Mouse (Mus musculus): ENCODE measurements at regions not wholly inside any gene's neighbourhood (a gene's known extent, or its start where the extent isn't known, plus 50 kb on each side); places are given as distances from the start of the nearest gene placed in this dataset.

DNA sequence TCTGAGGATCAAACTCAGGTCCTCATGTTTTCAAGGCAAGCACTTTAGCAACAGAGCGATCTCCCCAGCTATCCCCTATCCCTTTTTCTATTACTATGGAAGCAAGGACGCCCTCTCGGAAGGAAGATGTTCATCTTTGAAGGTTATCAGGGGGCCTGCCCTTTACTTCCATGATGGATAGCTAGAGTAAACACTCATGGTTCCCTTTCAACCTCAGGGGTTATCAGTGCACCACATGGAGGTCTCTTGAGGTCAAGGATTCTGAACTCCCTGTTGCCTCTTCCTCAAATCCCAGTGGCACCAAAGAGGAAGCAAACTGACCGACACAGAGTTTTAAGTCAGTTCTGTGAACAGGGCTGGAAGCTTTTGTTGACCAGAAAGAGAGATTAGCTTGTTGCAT is 59.6 kb upstream of the Cd28 start:
- no peak for DNase-seq (ENCODE audit: low spot score)
- H3K27me3 ChIP-seq (ENCODE audit: insufficient read depth, low read length): no peaks in the 10 kb centered on the region
- 85% methylated on average over 4 of the region's 4 CpGs for WGBS
- H3K4me3 ChIP-seq (ENCODE audit: low read length): no peak overlapping the region
- no peak overlapping the region for H3K9ac ChIP-seq (replicated peaks; ENCODE audit: low read length)
- H3K36me3 ChIP-seq (ENCODE audit: insufficient read depth, low read length): no peaks in the 10 kb centered on the region
- no peaks in the 10 kb centered on the region for H3K9me3 ChIP-seq (ENCODE audit: low read length)
- no peak for TF ChIP-seq CTCF (IDR thresholded peaks at IDR 0.05; ENCODE audit: low read depth)
- H3K4me1 ChIP-seq (ENCODE audit: insufficient read depth, low read length): no peaks in the 10 kb centered on the region
- H3K4me2 ChIP-seq (ENCODE audit: low read depth, low read length): no peak overlapping the region
- no peak overlapping the region for H3K27ac ChIP-seq
- ATAC-seq: no peak

DNA sequence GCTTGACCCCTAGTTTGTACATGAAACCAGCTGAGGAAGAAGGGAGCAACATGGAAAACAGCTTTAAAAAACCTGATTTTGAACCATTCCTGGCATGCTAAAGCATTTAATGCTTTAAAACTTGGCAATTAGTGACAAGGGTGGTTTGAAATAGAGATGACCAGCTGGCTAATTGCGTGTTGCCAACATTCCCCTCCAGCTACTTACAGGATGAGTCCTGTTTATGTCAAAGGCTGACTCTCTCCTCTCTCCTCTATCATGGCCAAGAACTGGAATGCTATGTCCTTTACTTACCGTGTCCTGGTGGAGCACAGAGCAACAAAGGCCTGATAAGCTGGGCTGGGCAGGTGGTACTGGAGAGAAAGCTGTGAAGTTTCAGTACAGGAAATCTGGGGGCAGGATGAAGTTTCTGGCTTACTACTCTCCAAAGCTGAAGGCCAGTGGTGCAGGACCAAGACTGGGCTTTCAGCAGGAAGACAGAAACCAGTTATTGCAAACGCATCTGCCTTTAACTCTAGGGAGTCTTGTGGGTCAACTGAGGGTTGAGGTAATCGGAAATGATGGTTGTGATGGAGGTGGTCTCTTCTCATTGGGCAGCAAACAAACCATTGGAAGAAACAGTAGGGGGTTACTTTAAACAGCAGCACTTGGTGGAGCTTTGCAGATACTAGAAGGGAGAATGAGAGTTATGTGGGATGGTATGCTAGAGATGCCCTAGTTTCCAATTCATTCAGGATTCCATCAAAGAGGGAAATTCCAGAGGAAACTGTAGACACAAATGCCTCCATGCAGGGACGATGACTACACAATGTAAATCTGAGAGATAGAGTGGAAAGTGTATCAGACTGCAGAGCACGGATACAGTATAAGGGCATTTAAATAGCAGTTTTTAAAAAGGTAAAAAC is 60.7 kb upstream of the Cd28 start:
- no peaks in the 10 kb centered on the region for H3K9me3 ChIP-seq (ENCODE audit: low read length)
- no peak overlapping the region for H3K9ac ChIP-seq (replicated peaks; ENCODE audit: low read length)
- H3K4me1 ChIP-seq (ENCODE audit: insufficient read depth, low read length): no peaks in the 10 kb centered on the region
- H3K36me3 ChIP-seq (ENCODE audit: insufficient read depth, low read length): no peaks in the 10 kb centered on the region
- no peak overlapping the region for H3K4me2 ChIP-seq (ENCODE audit: low read depth, low read length)
- WGBS: 81% methylated on average over 6 of the region's 6 CpGs
- no peak overlapping the region for H3K4me3 ChIP-seq (ENCODE audit: low read length)
- no peak overlapping the region for H3K27ac ChIP-seq
- no peaks in the 10 kb centered on the region for H3K27me3 ChIP-seq (ENCODE audit: insufficient read depth, low read length)
- DNase-seq (ENCODE audit: low spot score): no peak
- no peak for TF ChIP-seq CTCF (IDR thresholded peaks at IDR 0.05; ENCODE audit: low read depth)
- ATAC-seq: no peak

DNA sequence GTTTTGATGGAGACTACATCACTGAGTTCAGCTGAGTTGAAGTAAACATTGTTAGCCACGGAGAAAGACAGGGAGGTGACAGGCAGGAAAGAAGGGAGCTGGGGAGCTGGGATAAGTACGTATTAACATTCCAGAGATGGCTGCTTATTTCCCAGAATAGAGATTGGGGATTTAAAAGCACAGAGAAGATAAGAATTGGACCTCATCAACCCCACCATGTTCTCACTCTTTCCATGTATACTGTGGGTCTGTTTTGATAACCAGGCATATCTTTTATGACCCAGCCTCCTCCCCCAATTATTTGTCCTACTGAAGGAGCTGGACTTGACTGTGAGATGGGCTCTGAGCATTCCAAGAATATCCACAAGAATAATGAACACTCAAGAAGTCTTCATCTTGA is 61.4 kb upstream of the Cd28 start:
- Histone ChIP-seq H3K4me1 (ENCODE audit: insufficient read depth, low read length) (no peaks in the 10 kb centered on the region), H3K36me3 (ENCODE audit: insufficient read depth, low read length) (no peaks in the 10 kb centered on the region), H3K27ac (no peak overlapping the region), H3K9me3 (ENCODE audit: low read length) (no peaks in the 10 kb centered on the region), H3K4me3 (ENCODE audit: low read length) (no peak overlapping the region), H3K27me3 (ENCODE audit: insufficient read depth, low read length) (no peaks in the 10 kb centered on the region), H3K9ac (replicated peaks; ENCODE audit: low read length) (no peak overlapping the region), H3K4me2 (ENCODE audit: low read depth, low read length) (no peak overlapping the region)
- TF ChIP-seq CTCF (IDR thresholded peaks at IDR 0.05; ENCODE audit: low read depth): no peak
- no peak for ATAC-seq
- 73% methylated on average over 2 of the region's 2 CpGs for WGBS
- DNase-seq (ENCODE audit: low spot score): no peak

DNA sequence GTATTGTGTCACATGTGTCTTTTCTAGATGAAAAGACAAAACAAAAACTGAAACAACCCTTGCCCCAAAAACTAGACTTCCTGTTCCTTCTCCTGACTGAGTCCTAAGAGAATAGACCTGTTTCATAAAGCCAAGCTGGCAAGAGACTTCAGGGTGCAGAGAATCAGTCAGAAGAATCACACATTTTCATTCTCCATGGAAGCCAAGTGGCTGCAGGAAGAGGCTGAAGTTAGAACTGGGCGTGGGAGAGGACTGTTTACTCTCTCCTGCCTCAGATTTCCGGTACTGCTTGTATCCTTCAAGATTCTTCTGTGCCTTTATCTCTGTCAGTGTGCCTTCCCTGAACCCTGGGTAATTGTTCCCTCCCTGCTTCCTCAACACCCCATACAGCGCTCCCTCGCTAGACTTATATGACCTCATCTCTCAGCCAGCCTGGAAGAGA is 64.0 kb upstream of the Cd28 start:
- no peak for TF ChIP-seq CTCF (IDR thresholded peaks at IDR 0.05; ENCODE audit: low read depth)
- Histone ChIP-seq H3K4me1 (ENCODE audit: insufficient read depth, low read length) (0 out of 2 replicates have a peak, but pooled peaks cover 6% of the 10 kb centered on the region), H3K4me2 (ENCODE audit: low read depth, low read length) (no peak overlapping the region), H3K27me3 (ENCODE audit: insufficient read depth, low read length) (no peaks in the 10 kb centered on the region), H3K9ac (replicated peaks; ENCODE audit: low read length) (no peak overlapping the region), H3K4me3 (ENCODE audit: low read length) (no peak overlapping the region), H3K27ac (no peak overlapping the region), H3K9me3 (ENCODE audit: low read length) (no peaks in the 10 kb centered on the region), H3K36me3 (ENCODE audit: insufficient read depth, low read length) (no peaks in the 10 kb centered on the region)
- WGBS: 77% methylated on average over 4 of the region's 4 CpGs
- no peak for DNase-seq (ENCODE audit: low spot score)
- ATAC-seq: no peak

DNA sequence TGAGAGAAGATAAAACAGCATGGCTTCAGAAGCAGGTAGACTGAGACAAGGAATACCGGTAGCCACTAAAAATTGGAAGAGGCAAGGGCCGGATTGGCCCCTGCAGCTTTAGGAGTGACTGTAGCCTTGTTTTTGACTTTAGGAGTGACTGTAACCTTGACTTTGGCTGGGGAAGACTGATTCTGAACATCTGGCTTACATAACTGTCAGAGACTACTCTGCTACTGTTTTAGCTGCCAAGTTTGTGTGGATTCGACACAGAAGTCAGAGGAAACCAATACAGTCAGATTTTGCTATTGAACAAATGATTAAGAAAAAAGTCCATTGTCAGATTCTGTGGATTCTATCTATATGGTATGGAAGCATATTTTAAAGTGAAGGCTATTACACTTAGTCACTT is 66.4 kb upstream of the Cd28 start:
- no peak for ATAC-seq
- 0 out of 2 replicates have a peak, but pooled peaks cover 6% of the 10 kb centered on the region for H3K4me1 ChIP-seq (ENCODE audit: insufficient read depth, low read length)
- DNase-seq (ENCODE audit: low spot score): no peak
- no peaks in the 10 kb centered on the region for H3K27me3 ChIP-seq (ENCODE audit: insufficient read depth, low read length)
- TF ChIP-seq CTCF (IDR thresholded peaks at IDR 0.05; ENCODE audit: low read depth): no peak
- no peak overlapping the region for H3K4me2 ChIP-seq (ENCODE audit: low read depth, low read length)
- 83% methylated on average over 3 of the region's 3 CpGs for WGBS
- H3K9me3 ChIP-seq (ENCODE audit: low read length): no peaks in the 10 kb centered on the region
- H3K4me3 ChIP-seq (ENCODE audit: low read length): no peak overlapping the region
- no peak overlapping the region for H3K9ac ChIP-seq (replicated peaks; ENCODE audit: low read length)
- H3K27ac ChIP-seq: no peak overlapping the region
- no peaks in the 10 kb centered on the region for H3K36me3 ChIP-seq (ENCODE audit: insufficient read depth, low read length)

DNA sequence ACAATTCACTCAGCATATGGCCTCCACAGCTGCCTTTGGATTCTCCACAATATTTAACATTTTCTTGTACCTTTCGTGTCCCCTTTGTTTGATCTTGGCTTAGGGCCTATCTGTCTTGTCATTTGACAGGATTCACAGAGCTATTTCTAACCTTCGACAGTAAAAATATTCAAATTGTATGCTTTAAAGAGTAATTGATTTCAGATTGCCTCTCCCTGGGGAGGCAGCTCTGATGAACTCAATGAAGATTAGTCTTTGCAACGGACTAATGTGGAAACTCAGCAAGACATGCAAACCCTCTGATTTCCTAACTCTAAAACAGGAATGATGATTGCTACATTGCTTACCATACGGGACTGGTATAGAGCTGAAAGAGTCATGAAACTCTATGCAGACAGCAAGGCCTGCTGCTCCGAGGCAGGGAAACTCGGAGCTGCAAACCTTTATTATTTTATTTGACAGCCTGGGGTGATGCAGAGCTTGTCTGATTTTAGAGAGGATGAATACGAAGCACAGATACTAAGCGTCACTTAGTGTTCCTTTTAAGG is 67.2 kb upstream of the Cd28 start:
- Histone ChIP-seq H3K9me3 (ENCODE audit: low read length) (no peaks in the 10 kb centered on the region), H3K27me3 (ENCODE audit: insufficient read depth, low read length) (no peaks in the 10 kb centered on the region), H3K4me1 (ENCODE audit: insufficient read depth, low read length) (0 out of 2 replicates have a peak, but pooled peaks cover 6% of the 10 kb centered on the region), H3K4me3 (ENCODE audit: low read length) (no peak overlapping the region), H3K9ac (replicated peaks; ENCODE audit: low read length) (no peak overlapping the region), H3K36me3 (ENCODE audit: insufficient read depth, low read length) (no peaks in the 10 kb centered on the region), H3K27ac (no peak overlapping the region), H3K4me2 (ENCODE audit: low read depth, low read length) (no peak overlapping the region)
- no peak for ATAC-seq
- TF ChIP-seq CTCF (IDR thresholded peaks at IDR 0.05; ENCODE audit: low read depth): no peak
- peak; percentile 12 for DNase-seq (ENCODE audit: low spot score)
- WGBS: 52% methylated on average over 8 of the region's 8 CpGs

DNA sequence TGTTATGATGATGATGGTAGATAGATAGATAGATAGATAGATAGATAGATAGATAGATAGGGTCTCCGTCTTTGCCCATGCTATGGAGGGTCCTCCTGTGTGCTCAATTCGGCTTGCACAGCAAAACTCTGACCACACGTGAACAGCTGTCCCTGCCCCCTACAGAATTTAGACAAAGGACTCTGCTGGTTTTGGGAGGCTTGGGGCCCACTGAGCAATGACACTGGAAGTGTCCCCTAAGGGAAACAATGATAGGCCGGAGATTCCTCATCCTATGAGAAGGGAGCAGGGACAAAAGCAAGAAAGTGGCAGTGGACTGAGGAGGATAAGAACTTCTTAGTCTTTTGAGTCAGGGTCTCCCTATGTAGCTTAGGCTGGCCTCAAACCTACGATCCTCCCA is 69.8 kb upstream of the Cd28 start:
- H3K9me3 ChIP-seq (ENCODE audit: low read length): no peaks in the 10 kb centered on the region
- WGBS: 65% methylated on average over 5 of the region's 5 CpGs
- H3K4me3 ChIP-seq (ENCODE audit: low read length): no peak overlapping the region
- no peak for TF ChIP-seq CTCF (IDR thresholded peaks at IDR 0.05; ENCODE audit: low read depth)
- no peak overlapping the region for H3K27ac ChIP-seq
- ATAC-seq (no peak), DNase-seq (ENCODE audit: low spot score) (no peak)
- H3K4me1 ChIP-seq (ENCODE audit: insufficient read depth, low read length): 0 out of 2 replicates have a peak, but pooled peaks cover 6% of the 10 kb centered on the region
- H3K9ac ChIP-seq (replicated peaks; ENCODE audit: low read length): no peak overlapping the region
- H3K27me3 ChIP-seq (ENCODE audit: insufficient read depth, low read length): no peaks in the 10 kb centered on the region
- no peak overlapping the region for H3K4me2 ChIP-seq (ENCODE audit: low read depth, low read length)
- H3K36me3 ChIP-seq (ENCODE audit: insufficient read depth, low read length): no peaks in the 10 kb centered on the region
